Mouse (Mus musculus) v-Abl transformed pro-B cells (cell line): Measurements from ENCODE around the gene Med17.

Source experiments
- in situ Hi-C, 2 experiments: fragments of 400-800 bp; cut with MboI; formaldehyde crosslinking; loops; one replicate each; pipeline ENCODE4 v1.15.1; 2025; ENCODE audit not compliant: unreplicated experiment in 2 of 2

Med17 gene

DNA sequence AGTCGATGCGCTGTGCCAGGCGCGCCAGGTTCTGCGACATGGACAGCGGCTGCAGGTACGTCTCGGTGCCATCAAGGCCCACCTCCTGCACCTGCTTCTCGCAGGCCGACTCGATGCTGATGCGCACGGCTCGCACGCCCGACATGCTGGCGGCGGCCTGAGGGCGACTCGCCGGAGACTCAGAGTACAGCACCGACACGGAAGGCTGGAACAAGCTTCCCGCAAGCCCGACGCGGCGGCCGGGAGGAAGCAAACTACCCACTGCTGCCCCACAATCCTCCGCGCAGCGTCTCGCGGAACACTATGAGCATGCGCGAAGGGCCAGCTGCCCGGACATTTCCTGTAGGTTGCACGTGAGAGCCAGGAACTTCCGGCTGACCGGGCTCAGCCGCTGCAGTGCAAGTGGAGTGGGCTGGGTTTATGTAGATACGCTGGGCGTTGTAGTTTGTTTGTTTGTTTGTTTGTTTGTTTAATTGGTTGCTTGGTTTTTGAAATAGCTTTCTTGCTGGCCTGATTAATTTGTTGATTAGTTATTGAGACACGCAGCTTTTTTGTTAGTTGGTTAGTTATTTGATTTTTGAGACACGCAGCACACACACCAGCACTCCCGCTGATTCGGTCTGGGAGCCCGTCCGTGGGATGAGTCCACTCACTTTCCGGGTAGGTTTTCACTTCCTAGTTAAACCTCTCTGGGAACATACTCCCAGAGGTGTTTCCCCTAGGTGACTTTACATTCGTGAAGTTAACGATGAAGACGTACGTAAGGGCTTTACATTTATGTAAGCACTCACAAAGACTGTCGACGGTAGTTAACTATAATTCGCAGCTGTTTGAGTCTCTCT lies at the start of gene Med17:
Med17 (minus strand) TSS at position 283 of the 842 bp plus-strand sequence.
- in situ Hi-C loops: loop anchor here (10.0 to 25.0 kb wide), 3 partner anchors 495 to 1443 kb away; partner anchors contain the start of genes Ankrd49 (in 1 of the 2), Cep57 (in 1 of the 2), Cwc15 (in 1 of the 2) and Fam76b (in 1 of the 2)

DNA sequence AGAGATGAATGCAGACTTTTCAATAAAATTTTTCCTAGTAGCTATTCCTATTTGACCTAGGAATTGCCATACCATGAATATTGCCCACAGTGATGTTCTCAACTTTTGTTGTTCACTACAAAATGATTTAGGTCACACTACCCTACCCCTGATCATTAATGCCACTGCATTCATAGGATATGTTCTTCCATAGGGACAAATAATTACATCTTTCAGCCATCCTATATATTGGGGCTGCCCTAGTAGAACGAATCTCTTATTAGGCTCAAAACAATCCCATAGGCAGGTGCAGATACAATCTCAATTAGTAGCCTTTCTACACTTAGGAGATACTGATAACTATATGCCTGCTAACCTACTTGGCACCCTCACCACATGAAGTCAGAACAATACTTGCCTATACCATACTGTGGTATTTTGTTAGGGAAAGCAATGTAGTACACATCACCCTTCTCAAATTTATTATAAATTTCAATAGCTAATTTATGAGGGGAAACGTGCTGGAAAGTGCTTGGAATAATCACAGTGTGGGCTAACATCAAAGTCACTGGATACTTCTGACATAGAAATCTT lies 38.5 kb upstream of the Med17 start:
- in situ Hi-C loops: loop anchor here in 1 of 2 experiments (25.0 kb wide), 1 partner anchor 1481 kb away; the partner anchor contains the start of genes Cep57 and Fam76b

GRCm38 (mm10) chr9:15317223-15318169 lies 37.8 kb upstream of the Med17 start:
- in situ Hi-C loops: loop anchor here in 1 of 2 experiments (25.0 kb wide), 1 partner anchor 1480 kb away; the partner anchor contains the start of genes Cep57 and Fam76b

GRCm38 (mm10) chr9:15316296-15316695 lies 36.6 kb upstream of the Med17 start:
- in situ Hi-C loops: loop anchor here in 1 of 2 experiments (25.0 kb wide), 1 partner anchor 1479 kb away; the partner anchor contains the start of genes Cep57 and Fam76b

- in situ Hi-C loops: loop anchor here in 1 of 2 experiments (25.0 kb wide), 1 partner anchor 1477 kb away; the partner anchor contains the start of genes Cep57 and Fam76b
Measured at GRCm38 (mm10) chr9:15314619-15315018, 34.9 kb upstream of the Med17 start.

- in situ Hi-C loops: loop anchor here in 1 of 2 experiments (25.0 kb wide), 1 partner anchor 1476 kb away; the partner anchor contains the start of genes Cep57 and Fam76b
Measured at GRCm38 (mm10) chr9:15313633-15314032, 33.9 kb upstream of the Med17 start.

DNA sequence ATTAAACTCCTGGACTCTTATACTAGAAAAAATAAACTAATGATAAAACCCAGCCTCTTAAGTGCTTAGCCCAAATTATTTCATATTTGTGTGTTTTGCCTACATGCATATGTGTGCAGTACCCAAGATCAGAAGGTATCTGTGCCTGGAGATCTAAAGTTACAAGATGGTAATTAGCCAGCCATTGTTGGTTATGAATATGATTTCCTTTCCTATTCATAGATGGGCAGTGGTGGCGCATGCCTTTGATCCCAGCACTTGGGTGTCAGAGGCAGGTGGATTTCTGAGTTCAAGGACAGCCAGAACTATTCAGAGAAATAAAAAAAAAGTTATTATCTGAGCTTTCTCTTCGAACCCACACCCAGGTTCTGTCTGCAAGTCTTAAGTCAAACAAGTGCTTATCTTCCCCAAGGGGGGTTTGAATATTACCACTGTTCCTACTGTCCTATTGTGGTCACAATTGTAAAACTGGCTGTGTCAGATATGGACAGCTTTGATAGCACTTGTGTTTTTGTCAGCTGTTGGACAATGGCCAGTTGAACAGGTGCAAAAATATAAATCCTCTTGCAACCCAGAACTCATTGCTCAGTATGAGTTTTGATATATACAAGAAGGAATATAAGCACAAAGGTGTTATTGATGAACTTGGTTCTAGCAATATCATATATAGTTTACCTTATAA lies 32.5 kb upstream of the Med17 start:
- in situ Hi-C loops: loop anchor here in 1 of 2 experiments (25.0 kb wide), 1 partner anchor 1475 kb away; the partner anchor contains the start of genes Cep57 and Fam76b

GRCm38 (mm10) chr9:15310179-15310578 lies 30.4 kb upstream of the Med17 start:
- in situ Hi-C loops: loop anchor here in 1 of 2 experiments (25.0 kb wide), 1 partner anchor 1473 kb away; the partner anchor contains the start of genes Cep57 and Fam76b

GRCm38 (mm10) chr9:15309425-15309824 lies 29.7 kb upstream of the Med17 start:
- in situ Hi-C loops: loop anchor here in 1 of 2 experiments (25.0 kb wide), 1 partner anchor 1472 kb away; the partner anchor contains the start of genes Cep57 and Fam76b

DNA sequence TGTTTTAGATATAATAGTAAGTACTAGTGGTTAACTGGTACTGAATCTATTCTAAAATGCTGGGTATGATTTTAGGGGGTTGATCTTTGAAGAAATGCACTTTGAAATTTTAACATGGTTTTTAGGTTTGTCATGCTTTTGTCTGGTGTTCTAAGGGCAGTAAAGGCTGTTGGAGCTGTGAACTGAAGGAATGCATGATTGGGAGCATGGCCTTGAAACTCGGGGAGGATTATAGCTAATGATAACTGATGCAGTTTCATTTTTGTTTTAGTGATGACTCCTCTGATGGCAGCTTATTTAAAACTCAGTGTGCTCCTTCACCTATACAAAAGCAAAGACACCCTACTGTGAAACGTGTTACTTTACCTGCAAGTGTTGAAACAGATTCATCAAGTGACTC lies 28.5 kb upstream of the Med17 start:
- in situ Hi-C loops: loop anchor here in 1 of 2 experiments (25.0 kb wide), 1 partner anchor 1471 kb away; the partner anchor contains the start of genes Cep57 and Fam76b

DNA sequence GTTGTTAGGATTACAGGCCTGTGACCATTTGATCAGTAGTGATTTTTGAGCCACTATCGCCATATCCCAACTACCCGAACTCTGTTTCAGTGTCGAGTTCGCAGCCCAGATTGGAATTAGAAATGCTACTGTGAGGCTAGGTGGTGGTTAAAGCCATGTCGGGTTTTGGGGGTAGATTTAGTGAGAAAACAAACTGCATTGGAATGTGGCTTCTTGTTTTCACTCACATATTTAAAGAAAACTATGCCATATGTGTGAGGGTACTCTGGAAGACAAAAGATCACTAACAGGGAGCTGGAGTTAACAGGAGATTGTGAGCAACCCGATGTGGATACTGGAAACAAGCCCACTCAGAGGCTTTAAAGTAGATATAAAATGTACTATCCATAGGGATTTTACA lies 27.5 kb upstream of the Med17 start:
- in situ Hi-C loops: loop anchor here in 1 of 2 experiments (25.0 kb wide), 1 partner anchor 1470 kb away; the partner anchor contains the start of genes Cep57 and Fam76b

- in situ Hi-C loops: loop anchor here in 1 of 2 experiments (25.0 kb wide), 1 partner anchor 1469 kb away; the partner anchor contains the start of genes Cep57 and Fam76b
Measured at GRCm38 (mm10) chr9:15306398-15307119, 26.8 kb upstream of the Med17 start, which contains the start of gene 4931406C07Rik. 4931406C07Rik (minus strand) TSS chr9:15306448.

DNA sequence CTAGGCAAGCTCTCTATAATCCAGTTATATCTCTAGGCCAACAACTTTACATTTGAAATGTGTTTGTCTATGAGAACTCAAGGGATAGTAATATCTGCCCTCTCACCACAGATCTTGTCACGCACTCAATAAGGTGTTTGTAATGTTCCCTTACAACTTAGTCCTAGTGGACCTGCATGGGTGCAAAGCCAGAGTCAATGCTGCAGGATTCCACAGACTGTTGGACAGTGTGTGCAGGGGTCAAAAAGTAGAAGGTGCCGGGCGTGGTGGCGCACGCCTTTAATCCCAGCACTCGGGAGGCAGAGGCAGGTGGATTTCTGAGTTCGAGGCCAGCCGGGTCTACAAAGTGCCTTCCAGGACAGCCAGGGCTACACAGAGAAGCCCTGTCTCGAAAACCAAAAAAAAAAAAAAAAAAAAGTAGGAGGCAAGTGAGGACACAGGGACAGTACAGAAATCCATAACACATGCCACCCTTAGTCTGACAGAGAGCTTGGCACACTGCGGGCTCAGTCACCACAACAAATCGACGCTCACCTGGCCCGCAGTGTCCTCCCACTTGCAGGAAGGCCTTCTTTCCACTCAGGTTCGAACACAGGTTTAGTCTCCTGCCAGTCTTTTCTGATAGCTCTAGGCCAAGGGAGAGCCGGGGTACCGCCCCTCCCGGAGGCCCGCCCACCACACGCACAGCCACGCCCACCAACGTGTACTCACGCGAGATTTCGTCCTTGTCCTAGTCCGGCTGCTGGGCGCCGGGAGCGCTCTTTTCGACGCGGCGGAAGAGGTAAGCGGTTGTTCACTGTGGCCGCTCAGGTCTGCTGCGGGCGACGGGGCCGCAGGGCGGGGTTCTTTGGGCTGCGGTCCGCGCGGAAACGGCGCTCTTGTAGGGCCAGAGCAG lies 26.0 kb upstream of the Med17 start, which contains the start of gene Taf1d:
Taf1d (plus strand) TSS at position 712 of the 895 bp plus-strand sequence.
- in situ Hi-C loops: loop anchor here in 1 of 2 experiments (25.0 kb wide), 1 partner anchor 1468 kb away; the partner anchor contains the start of genes Cep57 and Fam76b

- in situ Hi-C loops: loop anchor here in 1 of 2 experiments (25.0 kb wide), 1 partner anchor 1466 kb away; the partner anchor contains the start of genes Cep57 and Fam76b
Measured at GRCm38 (mm10) chr9:15302881-15303280, 23.1 kb upstream of the Med17 start.

DNA sequence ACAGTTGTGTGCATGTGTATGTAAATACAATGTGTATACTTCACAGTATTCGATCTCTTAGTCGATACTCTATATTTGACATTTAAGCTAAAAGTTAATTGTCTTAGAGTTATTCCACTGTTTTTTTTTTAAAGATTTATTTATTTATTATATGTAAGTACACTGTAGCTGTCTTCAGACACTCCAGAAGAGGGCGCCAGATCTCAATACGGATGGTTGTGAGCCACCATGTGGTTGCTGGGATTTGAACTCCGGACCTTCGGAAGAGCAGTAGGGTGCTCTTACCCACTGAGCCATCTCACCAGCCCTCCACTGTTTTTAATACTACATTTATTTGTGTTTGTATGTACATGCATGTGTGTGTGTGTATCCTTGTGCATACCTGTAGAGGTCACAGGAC lies 22.3 kb upstream of the Med17 start:
- in situ Hi-C loops: loop anchor here in 1 of 2 experiments (25.0 kb wide), 1 partner anchor 1465 kb away; the partner anchor contains the start of genes Cep57 and Fam76b

- in situ Hi-C loops: loop anchor here in 1 of 2 experiments (25.0 kb wide), 1 partner anchor 1464 kb away; the partner anchor contains the start of genes Cep57 and Fam76b
Measured at GRCm38 (mm10) chr9:15301399-15301798, 21.7 kb upstream of the Med17 start.
